Mouse (Mus musculus) forebrain, embryonic 11.5 days (tissue): ENCODE measurements around the gene Cant1. TPM values are rescaled to one million over a fixed set of nuclear protein-coding genes. Genes with fewer than 3 reads are reported as not detected.
"Not testable (repeated sequence)": the region's sequence is repeated elsewhere in the genome, so short reads cannot be mapped to it uniquely, and the experiment has no call there.

Experiments
- ATAC-seq: fragments of 200-750 bp; cut with Nextera tagmentation; replicated peaks from 2 replicates; pipeline ENCODE4 v1.8.0; 2017; ENCODE audit warnings: moderate TSS enrichment; ENCODE audit not compliant: low FRiP score
- DNase-seq: peaks from one replicate; pipeline ENCODE4 v3.0.0-alpha.2; 2017; ENCODE audit warnings: low spot score
- H3K27ac ChIP-seq: fragments of 300-500 bp; sonication (generic); 2 replicates; pipeline ENCODE4 v1.5.1; 2014; ENCODE audit warnings: low read depth, low read length
- H3K27me3 ChIP-seq: fragments of 300-500 bp; sonication (generic); 2 replicates; pipeline ENCODE4 v1.6.1; 2014; ENCODE audit warnings: mild to moderate bottlenecking, low read length, mixed read lengths; ENCODE audit not compliant: control insufficient read depth, insufficient read depth
- H3K36me3 ChIP-seq: fragments of 300-500 bp; sonication (generic); 2 replicates; pipeline ENCODE4 v1.6.1; 2014; ENCODE audit warnings: mild to moderate bottlenecking, low read length, moderate library complexity, mixed read lengths; ENCODE audit not compliant: control insufficient read depth, insufficient read depth
- H3K4me1 ChIP-seq: fragments of 300-500 bp; sonication (generic); replicated peaks from 2 replicates; pipeline ENCODE4 v1.6.1; 2014; ENCODE audit warnings: low read length, mixed read lengths; ENCODE audit not compliant: control insufficient read depth, insufficient read depth
- H3K4me2 ChIP-seq: fragments of 300-500 bp; sonication (generic); 2 replicates; pipeline ENCODE4 v1.6.1; 2014; ENCODE audit warnings: low read depth, mild to moderate bottlenecking, low read length, moderate library complexity, mixed read lengths; ENCODE audit not compliant: severe bottlenecking
- H3K4me3 ChIP-seq: fragments of 300-500 bp; sonication (generic); 2 replicates; pipeline ENCODE4 v1.5.1; 2014; ENCODE audit warnings: low read depth, low read length
- H3K9ac ChIP-seq: fragments of 300-500 bp; sonication (generic); 2 replicates; pipeline ENCODE4 v1.6.1; 2014; ENCODE audit warnings: low read length
- H3K9me3 ChIP-seq: fragments of 300-500 bp; sonication (generic); 2 replicates; pipeline ENCODE4 v1.6.1; 2016; ENCODE audit warnings: low read length, mixed read lengths; ENCODE audit not compliant: control insufficient read depth
- WGBS: fragments of 180-500 bp; shearing (Covaris S2); extraction: QIAGEN DNeasy Blood & Tissue Kit; methylation state at CpG from one replicate; pipeline ENCODE4 v1.1.7; 2014; 5-methylcytosine and 5-hydroxymethylcytosine counted together
- polyA plus RNA-seq: library from polyadenylated mRNA; unstranded; fragments of >200 nt; fragmentation: Nextera tagmentation; extraction: Ambion mirVana; gene quantifications from 2 replicates; pipeline ENCODE4 v1.2.1, GENCODE M21; 2014

Gene Cant1
- polyA plus RNA-seq, 1 experiment from 2014 or later, result 25.4 TPM

GRCm38 (mm10) chr11:118400566-118400936 lies 18.3 kb downstream of the Cant1 start:
- H3K27me3 ChIP-seq, result no peaks in the 10 kb centered on the region
- no peak overlapping the region for H3K4me2 ChIP-seq
- ATAC-seq, result no peak
- WGBS, result 56% methylated on average over 6 of the region's 6 CpGs
- DNase-seq, result no peak
- no peak overlapping the region for H3K9ac ChIP-seq
- no peak overlapping the region for H3K27ac ChIP-seq
- no peak overlapping the region for H3K4me3 ChIP-seq
- no peaks in the 10 kb centered on the region; the same call in 1 of the 2 replicates for H3K36me3 ChIP-seq
- H3K4me1 ChIP-seq, result no peaks in the 10 kb centered on the region
- no peaks in the 10 kb centered on the region for H3K9me3 ChIP-seq

- no peaks in the 10 kb centered on the region for H3K36me3 ChIP-seq
- no peak overlapping the region for H3K4me2 ChIP-seq
- 75% methylated on average over 5 of the region's 5 CpGs for WGBS
- no peak overlapping the region for H3K9ac ChIP-seq
- no peaks in the 10 kb centered on the region for H3K27me3 ChIP-seq
- no peaks in the 10 kb centered on the region for H3K9me3 ChIP-seq
- no peaks in the 10 kb centered on the region; the same call in 1 of the 2 replicates for H3K4me1 ChIP-seq
- ATAC-seq (no peak), DNase-seq (no peak)
- H3K4me3 ChIP-seq, result no peak overlapping the region
- no peak overlapping the region for H3K27ac ChIP-seq
Measured at GRCm38 (mm10) chr11:118399891-118400565, 18.9 kb downstream of the Cant1 start.

GRCm38 (mm10) chr11:118397806-118398530 lies 20.9 kb downstream of the Cant1 start:
- Histone ChIP-seq H3K9ac (no peak overlapping the region), H3K4me3 (no peak overlapping the region), H3K27ac (no peak overlapping the region), H3K4me1 (no peaks in the 10 kb centered on the region; the same call in 1 of the 2 replicates), H3K36me3 (no peaks in the 10 kb centered on the region), H3K4me2 (no peak overlapping the region), H3K27me3 (no peaks in the 10 kb centered on the region), H3K9me3 (no peaks in the 10 kb centered on the region)
- WGBS, result 93% methylated on average over 26 of the region's 26 CpGs
- DNase-seq (no peak), ATAC-seq (no peak)

GRCm38 (mm10) chr11:118394538-118394937 lies 24.3 kb downstream of the Cant1 start:
- no peaks in the 10 kb centered on the region for H3K9me3 ChIP-seq
- no peaks in the 10 kb centered on the region; the same call in 1 of the 2 replicates for H3K4me1 ChIP-seq
- H3K4me2 ChIP-seq, result no peak overlapping the region
- H3K4me3 ChIP-seq, result no peak overlapping the region
- WGBS, result 72% methylated on average over 6 of the region's 6 CpGs
- no peaks in the 10 kb centered on the region for H3K27me3 ChIP-seq
- DNase-seq (no peak), ATAC-seq (no peak)
- H3K36me3 ChIP-seq, result no peaks in the 10 kb centered on the region
- no peak overlapping the region for H3K9ac ChIP-seq
- H3K27ac ChIP-seq, result no peak overlapping the region

GRCm38 (mm10) chr11:118393991-118394390 lies 24.9 kb downstream of the Cant1 start:
- Histone ChIP-seq H3K27ac (no peak overlapping the region), H3K4me2 (no peak overlapping the region), H3K4me3 (no peak overlapping the region), H3K9ac (no peak overlapping the region), H3K27me3 (no peaks in the 10 kb centered on the region), H3K4me1 (no peaks in the 10 kb centered on the region; the same call in 1 of the 2 replicates), H3K36me3 (no peaks in the 10 kb centered on the region), H3K9me3 (no peaks in the 10 kb centered on the region)
- ATAC-seq (no peak), DNase-seq (no peak)
- WGBS, result 80% methylated on average over 5 of the region's 5 CpGs

GRCm38 (mm10) chr11:118387816-118388215 lies 31.1 kb downstream of the Cant1 start:
- ATAC-seq, DNase-seq, H3K27me3 ChIP-seq, H3K36me3 ChIP-seq, H3K9ac ChIP-seq, H3K9me3 ChIP-seq, H3K27ac ChIP-seq, H3K4me1 ChIP-seq, H3K4me3 ChIP-seq, H3K4me2 ChIP-seq: not testable (repeated sequence)
- WGBS, result 93% methylated on average over 13 of the region's 13 CpGs

- Histone ChIP-seq H3K4me1 (no peaks in the 10 kb centered on the region), H3K27me3 (no peaks in the 10 kb centered on the region), H3K9ac (peak overlapping the region; percentile 32; the same call in 1 of the 2 replicates), H3K27ac (no peak overlapping the region), H3K4me3 (no peak overlapping the region), H3K4me2 (no peak overlapping the region), H3K9me3 (no peaks in the 10 kb centered on the region), H3K36me3 (no peaks in the 10 kb centered on the region)
- no peak for ATAC-seq
- DNase-seq, result peak; percentile 87
- 44% methylated on average over 11 of the region's 11 CpGs for WGBS
Measured at GRCm38 (mm10) chr11:118379251-118380009, 39.5 kb downstream of the Cant1 start.

- no peak overlapping the region for H3K4me3 ChIP-seq
- H3K4me1 ChIP-seq, result no peaks in the 10 kb centered on the region
- ATAC-seq (no peak), DNase-seq (no peak)
- H3K27ac ChIP-seq, result no peak overlapping the region
- no peak overlapping the region for H3K4me2 ChIP-seq
- H3K9me3 ChIP-seq, result no peaks in the 10 kb centered on the region
- WGBS, result 82% methylated on average over 6 of the region's 6 CpGs
- no peaks in the 10 kb centered on the region for H3K27me3 ChIP-seq
- no peak overlapping the region for H3K9ac ChIP-seq
- no peaks in the 10 kb centered on the region for H3K36me3 ChIP-seq
Measured at GRCm38 (mm10) chr11:118378656-118379055, 40.2 kb downstream of the Cant1 start.
